Mouse (Mus musculus) ovary, postnatal 10 days (tissue): Measurements from ENCODE around the gene Eif4a3.
A peak's percentile ranks its signal among the peaks of the same experiment; 100 is the strongest.

Experiments
- DNase-seq: peaks from one replicate; pipeline ENCODE4 v3.0.0; 2022; ENCODE audit warnings: low spot score

The Eif4a3 gene

DNA sequence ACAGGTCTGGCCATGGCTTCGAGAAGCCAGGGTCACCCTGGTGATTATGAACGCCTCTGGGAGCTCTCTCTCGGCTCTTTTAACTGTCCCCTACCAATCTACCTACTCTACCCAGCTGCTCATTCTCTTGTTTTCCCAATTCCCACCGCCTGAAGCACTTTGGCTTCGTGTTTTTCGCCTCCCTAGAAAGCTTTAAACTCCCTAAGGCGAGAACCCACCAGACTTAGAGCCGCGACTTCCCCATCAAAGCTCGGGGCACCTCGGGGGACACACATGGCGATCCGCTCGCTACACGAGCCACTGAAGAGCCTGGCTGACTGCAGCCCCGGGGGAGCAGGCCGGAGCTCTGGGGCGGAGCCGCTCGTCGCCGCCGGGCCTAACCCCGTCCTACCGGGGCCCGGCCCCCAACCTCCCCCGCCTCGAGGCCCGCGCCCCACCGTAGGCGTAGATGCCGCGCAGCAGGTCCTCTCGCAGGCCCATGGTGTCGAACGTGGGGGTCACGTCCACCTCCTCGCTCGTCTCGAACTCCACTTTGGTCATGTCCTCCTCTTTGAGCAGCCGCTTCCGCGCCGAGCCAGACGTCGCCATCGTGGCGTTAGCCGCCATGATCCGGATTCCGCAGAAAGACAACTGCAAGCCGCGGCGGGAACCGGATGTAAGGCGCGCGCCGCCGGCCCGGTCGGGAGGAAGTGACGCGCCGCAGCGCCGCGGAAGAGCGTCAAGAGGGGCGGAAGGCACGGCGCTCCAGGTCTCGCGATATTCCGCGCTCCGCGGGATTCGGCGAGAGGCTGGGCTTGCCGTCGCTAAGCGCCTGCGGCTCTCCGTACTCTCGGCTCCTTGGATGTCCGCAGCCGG, at the start of gene Eif4a3:
Gene Eif4a3 (minus strand): TSS at position 699 of the 855 bp plus-strand sequence.
- DNase-seq, result peak; percentile 91

DNA sequence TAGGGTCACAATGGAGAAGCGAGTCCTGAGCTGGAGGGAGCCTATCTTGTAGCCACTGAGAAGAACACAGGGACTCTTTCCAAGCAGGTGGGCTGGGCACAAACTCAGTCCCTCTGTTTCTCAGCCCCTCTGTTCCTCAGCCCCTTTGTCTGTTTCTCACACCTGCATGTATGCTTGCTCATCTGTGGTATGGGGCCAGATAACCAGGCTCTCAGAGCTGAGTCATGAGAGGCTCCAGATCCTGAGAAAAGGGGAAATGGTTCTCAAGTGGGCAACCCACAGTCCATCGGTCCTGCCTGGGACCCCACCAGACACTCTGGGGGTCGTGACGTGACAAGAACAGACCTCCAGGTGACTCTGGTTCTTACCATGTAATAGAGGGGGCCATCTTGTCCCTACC, 47.2 kb upstream of the Eif4a3 start:
- DNase-seq, result no peak

DNA sequence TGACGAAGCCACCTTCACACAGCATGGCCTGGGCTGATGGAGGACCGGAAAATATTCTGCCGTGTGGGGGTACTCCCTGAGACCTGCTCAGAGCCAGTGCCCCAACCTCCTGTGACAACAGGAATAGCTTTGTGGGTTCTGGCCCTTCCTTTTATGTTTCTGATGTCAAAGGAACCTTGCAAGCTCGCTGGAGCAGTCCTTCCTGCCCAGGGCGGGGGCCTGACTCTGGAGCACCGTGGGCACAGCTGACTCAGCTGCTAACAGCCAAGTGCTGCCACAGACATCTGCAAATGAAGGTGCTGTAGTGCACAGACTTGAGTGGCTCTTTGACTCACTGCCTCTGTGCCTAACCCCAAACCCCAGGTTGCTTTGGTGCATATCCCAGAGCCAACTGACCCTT, 45.0 kb upstream of the Eif4a3 start:
- no peak for DNase-seq

DNA sequence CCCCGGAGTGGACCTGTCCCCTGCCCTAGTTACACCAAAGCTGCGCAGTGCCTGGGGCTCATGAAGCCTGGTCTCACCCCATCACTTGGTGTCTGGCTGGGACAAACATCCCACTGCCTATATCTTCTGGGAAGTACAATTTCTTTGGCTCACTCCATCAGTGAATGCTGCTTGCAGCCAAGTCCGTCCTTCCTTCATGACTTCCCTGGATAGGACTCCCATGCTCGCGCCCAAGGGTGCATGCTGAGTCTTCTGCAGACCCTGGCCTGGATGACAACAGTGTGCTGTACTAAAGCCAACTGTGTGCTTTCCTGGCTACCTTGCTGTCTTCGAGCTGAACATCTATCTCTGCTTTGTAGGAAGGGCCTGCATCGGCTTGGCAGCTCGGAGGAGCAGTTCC, 44.3 kb upstream of the Eif4a3 start:
- DNase-seq, result no peak

DNA sequence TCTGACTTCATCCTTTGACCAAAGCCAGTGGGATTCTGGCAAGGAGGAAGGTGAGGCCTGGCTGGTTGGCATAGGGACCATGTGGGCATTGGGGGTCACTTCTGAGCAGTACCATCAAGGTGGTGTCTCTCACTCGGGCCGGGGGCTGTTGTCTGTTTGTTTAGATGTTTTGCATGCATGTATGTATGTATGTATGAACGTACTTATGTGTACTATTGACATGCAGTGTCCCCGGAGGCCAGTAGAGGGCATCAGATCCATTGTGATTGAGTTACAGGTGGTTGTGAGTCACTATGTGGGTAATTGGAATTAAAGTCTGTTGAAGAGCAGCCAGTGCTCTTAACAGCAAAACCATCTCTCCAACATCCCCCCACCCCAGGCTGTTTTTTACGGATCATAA, 39.7 kb upstream of the Eif4a3 start:
- DNase-seq, result peak; percentile 32

DNA sequence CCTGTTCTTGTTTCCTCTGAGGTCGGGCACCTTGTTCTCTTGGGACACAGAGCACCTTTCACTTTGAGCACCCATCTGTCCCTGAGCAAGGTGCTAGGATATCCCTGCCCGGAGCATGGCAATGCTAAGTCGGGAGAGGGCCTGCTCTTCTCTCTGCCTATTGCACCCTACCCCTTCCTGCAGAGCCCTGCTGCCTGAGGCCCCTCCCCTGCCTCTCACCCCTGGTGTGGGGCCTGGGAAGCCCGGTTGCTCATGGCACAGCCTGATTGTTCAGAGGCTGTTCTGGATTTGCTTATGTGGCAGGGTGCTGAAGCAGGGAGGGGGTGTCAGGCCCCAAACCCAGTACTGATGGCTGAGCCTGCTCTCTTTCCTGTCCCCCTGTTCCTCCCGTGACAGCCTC, 39.3 kb upstream of the Eif4a3 start:
- no peak for DNase-seq

DNA sequence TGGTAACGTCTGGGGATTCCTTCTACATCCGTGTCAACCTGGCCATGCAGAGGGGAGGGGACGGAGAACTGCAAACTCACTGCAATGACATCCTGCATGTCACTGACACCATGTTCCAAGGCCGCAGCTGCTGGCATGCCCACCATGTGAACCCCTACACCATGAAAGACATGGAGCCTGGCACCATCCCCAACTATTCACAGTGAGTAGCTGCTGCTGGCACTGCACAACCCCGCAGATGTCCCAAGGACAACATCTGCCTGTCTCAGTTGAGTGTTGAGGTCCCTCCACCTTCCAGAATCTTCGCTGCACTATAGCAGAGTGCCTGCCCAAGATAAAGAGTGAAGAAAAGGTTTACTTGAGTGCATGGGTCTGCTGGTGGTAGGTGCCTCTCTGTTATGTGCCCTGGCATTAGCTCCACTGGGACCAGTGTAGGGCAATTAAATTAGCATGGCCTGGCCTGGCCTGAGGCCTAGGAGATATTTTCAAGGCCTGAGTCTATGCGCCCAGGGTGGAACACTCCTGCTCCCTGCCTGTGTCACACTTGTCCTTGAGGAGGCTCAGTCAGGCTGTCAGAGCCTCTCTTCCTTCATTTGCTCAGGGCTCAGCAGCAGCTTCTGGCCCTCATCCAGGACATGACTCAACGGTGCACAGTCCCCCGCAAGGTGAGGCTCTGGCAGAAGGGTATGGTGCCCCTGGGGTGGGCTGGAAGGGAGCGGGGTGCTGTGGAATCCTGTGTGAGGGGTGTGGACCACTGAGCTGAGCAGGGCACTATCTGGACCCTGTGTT, 38.6 kb upstream of the Eif4a3 start:
- DNase-seq, result no peak

DNA sequence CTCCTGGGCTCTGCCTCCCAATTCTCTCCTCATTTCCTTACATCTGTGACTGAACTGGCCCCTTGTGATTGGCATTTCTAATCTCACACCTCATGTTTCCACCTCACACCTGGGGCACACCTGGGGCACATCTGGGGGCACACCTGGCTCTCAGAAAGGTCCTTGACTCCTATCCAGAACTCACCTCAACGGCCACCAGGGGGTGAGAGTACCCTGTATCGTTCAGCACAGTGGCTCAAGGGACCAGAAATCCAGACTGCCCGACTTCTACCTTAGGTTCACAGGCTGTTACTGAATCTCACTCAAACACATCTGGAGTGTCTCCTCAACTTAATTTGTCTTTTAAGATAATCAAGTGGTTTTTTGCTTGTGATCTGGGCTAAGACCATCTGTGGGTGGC, 32.1 kb upstream of the Eif4a3 start:
- DNase-seq, result no peak

DNA sequence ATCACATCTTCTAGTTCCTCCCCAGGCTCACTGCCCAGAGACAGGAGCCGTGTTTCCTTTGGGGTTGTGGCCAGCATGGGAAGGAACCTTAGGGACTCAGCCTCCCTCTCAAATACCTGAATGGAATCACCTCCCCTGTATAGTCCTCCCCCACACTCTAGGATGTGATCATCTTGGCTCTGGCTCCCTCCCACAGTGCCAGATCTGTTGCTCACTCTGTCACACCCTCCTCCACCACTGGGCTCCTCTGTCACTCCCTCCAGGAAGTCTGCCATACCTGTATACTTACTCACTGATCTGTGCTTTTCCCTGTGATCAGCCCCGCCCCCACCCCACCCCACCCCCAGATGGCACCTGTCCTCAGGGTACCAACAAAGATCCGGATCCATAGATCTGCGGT, 30.7 kb upstream of the Eif4a3 start:
- DNase-seq, result no peak

DNA sequence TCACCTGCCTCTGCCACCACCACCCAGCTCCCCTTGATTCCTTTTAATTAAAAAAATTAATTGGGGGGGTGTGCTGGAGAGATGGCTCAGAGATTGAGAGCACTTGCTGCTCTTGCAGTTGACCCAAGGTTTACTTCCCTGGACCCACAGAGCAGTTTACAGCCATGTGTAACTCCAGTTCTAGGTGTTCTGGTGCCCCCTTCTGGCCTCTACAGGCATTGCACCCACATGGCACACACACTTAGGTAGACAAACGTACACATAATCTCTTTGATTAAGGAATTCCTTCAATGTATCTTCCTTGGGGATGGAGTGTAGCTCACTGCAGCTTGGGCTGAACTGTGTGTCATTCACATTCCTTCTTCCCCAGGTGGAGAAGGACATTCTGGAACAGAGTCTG, 25.2 kb upstream of the Eif4a3 start:
- DNase-seq, result no peak

DNA sequence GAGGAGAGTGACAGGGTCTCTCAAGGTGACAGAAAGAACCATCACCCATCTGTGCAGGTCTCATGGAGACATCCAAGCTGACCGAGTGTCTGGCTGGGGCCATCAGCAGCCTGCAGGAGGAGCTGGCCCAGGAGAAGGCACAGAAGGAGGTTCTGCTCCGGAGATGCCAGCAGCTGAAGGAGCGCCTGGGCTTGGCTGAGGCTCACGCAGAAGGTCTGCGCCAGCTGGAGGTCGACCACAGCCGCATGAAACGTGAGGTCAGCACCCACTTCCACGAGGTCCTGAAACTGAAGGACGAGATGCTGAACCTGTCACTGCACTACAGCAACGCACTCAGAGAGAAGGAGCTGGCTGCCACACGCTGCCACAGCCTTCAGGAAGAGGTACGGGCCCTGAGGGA, 22.6 kb upstream of the Eif4a3 start:
- DNase-seq, result no peak

DNA sequence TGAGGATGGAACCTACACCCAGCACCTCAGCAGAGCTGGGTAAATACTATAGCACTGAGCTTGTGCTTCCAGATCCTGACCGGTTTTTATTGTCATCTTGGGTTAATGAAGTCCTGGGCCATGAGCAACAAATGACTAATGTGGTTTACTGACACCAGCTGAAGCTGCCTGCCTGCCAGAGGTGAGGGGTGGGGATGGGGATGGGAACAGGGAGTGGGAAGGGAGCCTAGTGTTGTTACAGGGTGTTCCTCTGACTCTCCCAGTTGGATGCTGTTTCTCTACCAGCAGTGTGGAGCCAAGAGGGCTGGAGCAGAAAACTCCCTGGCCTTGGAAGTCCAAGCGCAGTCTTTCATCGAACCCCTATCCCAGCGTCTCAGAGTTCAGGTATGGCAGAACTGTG, 16.8 kb upstream of the Eif4a3 start:
- DNase-seq, result no peak

DNA sequence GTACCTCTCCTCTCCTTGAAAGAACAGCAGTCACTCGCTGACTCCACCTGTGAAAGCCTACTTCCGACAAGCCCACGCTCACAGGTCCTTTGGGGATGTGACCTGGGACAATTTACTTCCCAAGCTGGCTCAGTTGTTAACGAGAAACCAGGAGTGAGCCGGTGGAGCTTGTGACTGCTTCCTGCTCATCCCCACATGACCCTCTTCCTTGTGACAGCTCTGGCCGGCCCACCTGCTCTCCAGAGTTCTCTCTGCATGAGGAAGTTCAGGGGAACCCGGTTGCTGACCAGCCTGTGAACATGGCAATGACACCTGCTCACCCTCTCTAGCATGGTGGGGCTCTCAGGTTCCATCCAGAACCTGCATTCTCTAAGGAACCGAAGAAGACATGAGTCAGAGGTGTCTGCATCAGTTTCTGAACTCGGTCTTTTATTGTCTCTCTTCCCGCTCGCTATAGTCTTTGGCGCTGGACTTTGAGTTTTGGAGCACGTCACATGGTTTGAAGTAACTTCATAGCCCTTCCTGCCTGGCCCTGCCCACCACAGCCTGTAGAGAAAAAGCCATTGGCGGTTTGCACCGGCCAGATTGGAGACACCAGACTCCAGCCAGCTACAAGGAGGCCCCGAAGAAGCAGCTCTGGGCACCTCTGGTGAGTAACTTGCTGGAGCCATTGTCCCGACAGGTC, 14.5 kb upstream of the Eif4a3 start:
- no peak for DNase-seq

DNA sequence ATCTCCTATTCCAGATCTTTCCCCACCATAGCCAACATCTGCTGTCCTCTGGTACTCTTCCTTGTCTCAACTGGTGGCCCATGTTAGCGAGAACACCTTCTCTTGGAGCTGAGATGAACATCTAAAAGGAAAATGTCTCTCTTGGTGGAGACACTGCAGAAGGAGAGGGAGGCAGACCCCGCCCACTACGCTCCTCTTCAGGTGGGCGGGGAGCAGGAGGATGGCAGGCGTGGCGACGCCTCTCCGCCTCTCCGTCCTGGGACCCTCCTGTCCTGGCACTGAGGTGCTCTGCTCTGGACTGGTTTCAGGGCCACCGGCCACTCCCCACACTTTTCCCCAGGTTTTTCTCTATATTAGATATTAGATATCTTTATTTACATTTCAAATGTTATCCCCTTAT, 10.7 kb upstream of the Eif4a3 start:
- no peak for DNase-seq

DNA sequence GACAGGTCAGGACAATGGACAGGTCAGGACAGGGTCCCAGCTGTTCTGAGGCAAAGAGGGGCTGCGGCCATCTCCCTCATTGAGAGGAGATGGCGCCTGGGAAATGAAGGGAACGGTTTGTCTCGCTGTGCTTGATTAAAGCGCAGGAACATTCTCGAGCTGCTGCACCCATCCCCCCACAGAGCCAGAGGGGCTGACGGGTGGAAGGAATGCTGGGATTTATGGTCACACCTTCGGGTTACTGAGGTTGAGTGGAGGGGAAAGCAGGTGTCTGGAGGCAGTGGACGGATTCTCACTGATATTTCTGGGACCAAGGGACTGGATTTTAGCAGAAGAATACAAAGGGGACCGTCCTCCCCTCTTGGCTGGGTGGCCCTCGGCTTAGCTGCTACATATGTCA, 8.0 kb upstream of the Eif4a3 start:
- no peak for DNase-seq

DNA sequence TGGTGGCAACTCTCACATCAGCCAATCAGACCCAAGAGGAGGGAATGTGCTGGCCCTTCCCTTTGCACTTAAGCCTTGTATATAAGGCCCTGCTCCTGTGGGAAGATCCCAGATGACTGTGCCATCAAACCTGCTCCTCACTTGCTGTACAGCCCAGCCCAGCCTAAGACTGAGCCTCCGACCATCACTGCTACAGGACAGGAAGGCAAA, 7.7 kb upstream of the Eif4a3 start, which contains the start of gene Card14:
Gene Card14 (plus strand): TSS at position 111 of the 210 bp plus-strand sequence.
- no peak for DNase-seq

DNA sequence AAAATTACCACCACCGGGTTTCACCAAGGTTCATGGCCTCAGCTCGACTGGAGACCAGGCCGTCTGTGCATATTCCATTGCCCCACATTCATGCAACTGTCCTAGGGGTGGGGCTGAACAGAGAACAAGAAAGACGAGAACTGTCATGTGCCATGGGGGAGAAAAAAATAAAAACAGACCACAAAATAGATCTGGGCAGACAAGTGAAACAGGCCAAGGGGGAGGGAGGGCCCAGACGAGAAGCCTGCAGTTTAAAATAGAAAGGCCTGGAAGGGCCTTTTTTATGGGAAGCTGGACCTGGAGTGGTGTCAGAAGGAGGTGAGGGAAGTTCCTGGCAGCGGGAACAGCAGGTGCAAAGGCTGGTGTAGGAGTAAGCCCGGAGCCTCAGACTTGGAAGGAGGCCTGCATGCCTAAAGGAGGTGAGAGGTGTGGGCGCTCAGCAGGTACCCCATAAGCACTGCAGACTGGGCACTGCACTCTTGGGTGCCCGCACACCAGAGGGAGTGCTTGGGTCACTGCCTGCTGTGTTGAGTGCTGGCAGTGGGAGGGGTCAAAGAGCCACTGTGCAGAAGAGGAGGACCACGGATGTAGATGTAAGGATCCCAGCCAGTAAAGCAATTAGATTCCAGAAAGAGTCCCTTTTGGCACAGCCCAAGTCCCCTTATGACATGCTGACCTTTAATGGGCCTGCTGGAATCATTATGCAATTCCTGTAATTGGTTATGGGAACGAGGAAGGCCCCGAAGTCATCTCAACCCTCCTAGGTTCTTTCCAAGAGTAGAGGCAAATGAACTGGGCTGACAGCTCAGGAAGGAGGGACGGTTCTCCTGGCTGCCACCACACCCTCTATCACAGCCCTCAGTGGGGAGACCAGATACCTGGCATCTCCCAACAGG, 7.1 kb upstream of the Eif4a3 start:
- DNase-seq, result no peak

DNA sequence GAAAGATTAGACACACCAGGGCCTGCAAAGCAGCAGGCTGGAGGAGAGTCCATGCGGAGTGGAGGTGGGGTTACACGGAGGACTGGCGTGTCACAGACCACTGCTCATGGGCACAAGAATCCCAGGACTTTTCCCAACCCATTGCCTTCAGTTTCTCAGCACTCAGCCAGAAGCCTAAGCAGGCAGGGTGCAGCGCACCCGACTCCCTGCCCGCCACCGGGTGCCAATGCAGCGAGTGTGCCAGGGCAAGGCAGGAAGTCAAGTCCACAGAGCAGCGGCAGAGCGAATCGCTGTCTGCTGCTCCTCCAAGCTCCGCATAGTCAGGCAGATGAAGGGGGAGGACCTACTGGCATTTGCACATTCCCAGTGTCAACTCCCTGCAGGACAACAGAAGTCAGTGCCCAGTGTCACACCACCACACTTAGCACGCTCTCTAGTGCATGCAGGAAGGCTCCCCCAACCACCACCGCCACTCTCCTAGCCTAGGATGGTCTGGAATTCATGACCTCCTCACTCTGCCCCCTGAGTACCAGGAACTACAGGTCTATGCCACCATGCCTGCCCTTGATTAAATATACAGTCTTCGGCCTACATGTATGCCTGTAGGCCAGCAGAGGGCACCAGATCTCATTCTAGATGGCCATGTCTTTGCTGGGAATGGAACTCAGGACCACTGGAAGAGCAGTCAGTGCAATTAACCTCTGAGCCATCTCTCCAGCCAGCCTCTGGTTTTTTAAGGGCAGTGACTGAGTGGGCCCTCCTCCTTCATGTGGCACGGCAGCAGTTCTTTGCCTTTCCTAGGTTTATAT, 5.2 kb upstream of the Eif4a3 start:
- no peak for DNase-seq

DNA sequence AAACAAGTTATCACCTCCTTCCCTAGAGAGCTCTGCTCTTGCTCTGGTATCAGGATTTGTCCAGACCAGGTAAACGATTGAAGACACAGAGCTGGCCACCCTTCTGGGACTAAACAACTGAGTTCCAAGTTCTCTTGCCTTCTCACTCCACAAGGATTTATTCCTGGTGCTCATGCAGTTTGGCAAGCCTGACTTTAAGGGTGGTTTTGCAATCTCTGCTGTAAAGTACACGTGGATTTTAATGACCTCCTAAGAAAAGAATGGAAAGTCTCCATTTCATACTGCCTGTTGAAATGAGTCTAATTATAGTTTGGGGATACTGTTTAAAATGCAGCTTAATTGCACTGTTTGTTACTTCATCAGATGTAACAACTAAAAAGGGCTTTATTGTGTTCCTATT, 1.1 kb upstream of the Eif4a3 start:
- no peak for DNase-seq

DNA sequence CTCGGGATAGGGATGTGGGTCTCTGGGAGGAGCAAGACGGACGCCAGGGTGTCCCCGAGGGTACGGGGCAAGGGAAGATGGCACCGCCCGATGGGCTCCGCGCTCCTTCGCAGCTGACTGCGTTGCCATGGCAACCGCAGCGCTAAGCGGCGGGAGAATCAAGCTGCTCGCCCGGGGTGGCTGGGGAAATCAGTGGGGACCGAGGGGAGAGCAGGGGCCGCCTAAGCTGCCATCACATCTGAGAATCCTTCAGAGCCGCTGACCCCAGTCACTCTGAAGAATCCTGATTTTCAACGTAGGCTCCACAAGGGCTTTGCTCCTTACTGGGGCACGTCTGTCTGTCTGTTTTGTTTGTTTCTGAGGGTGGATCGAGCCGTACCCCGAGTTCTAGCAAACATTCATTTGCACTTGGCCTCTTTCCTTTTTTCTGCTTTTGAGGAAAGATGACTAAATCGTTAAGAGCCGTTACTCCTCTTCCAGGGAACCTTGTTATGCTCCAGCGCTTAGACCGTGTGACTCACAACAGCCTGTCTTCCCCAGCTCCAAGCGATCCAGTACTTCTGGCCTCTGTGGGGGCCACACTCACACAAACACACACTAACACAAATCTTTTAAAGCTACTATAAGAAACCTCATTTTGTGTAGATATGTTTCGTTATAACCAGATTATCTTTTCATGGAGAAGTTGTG, 502 bp upstream of the Eif4a3 start:
- DNase-seq, result no peak

DNA sequence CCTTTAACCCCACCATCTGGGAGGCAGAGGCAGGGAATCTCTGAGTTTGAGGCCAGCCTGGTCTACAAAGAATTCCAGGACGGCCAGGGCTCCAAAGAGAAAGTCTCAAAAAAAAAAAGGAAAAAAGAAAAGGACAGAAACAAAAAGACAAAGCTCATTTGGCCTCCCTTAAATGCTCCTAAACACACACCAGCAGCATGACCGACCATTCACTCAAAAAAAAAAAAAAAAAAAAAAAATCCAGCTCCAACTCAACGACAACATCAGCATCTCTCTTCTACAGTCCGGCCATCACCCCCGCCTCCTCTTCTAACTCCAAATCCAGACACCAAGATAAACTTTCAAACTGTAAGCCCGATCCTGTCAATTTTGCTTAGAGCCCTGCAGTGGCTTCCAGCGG, 972 bp downstream of the Eif4a3 start:
- no peak for DNase-seq
